Comparison of ENCODE assay signal across 24 mouse cellular contexts in the genomic region with DNA sequence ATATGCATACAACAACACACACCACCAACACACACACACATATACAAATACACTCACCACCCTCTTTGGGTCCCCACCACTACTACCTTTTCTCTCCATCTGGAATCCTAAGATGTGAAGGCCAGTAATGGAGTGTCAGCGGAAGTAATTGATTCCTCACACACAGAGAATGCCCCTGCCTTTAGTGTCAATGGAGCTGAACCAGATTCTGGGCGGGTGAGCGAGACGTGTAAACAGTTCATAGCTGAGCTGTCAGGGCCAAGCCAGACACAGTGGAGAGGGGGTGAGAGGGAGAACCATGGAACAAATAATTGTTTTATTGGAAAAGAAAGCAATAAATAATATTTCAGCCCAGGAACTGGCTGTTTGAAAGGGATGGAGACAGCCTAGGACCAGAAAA. TPM values are rescaled to one million over a fixed set of nuclear protein-coding genes. Genes with fewer than 3 reads are reported as not detected.
A peak's percentile ranks its signal among the peaks of the same experiment; 100 is the strongest.
DNase-seq lines count a peak whose midpoint lies in the region; ATAC-seq and TF ChIP-seq lines count a peak whose summit lies in the region.
"Had no signal": no experiment of that assay in that cellular context is flagged by ENCODE, and none has a peak within 500 bp of the region (broad histone marks: within the 10 kb centered on the region; RNA-seq: fewer than 3 reads in every experiment).

No protein-coding gene starts in this region.

- H3K4me1 ChIP-seq in kidney, adult 2 months (ENCODE audit: control insufficient read depth, insufficient read depth, low read length): peaks cover 8% of the 10 kb centered on the region; the same call in 1 of the 2 replicates
- peaks cover 14% of the 10 kb centered on the region for H3K4me1 ChIP-seq in lung, embryonic 14.5 days (ENCODE audit: insufficient read depth)
- H3K4me1 ChIP-seq in brown adipose tissue, adult 24 weeks (ENCODE audit: control insufficient read depth, insufficient read depth, insufficient read length, low read length): peaks cover 55% of the 10 kb centered on the region

- peak overlapping the region; percentile 32; the same call in 1 of the 2 replicates for H3K27ac ChIP-seq in kidney, adult 2 months (ENCODE audit: insufficient read depth, low read depth, low read length)
- no peak overlapping the region for H3K27ac ChIP-seq in lung, embryonic 14.5 days (ENCODE audit: low read depth)
- H3K27ac ChIP-seq in brown adipose tissue, adult 24 weeks (replicated peaks; ENCODE audit: low read depth, low read length): 0 out of 2 replicates have a peak overlapping the region, but pooled peaks have one; percentile 5
- H3K27ac ChIP-seq: stomach, embryonic 15.5 days had no signal

- DNase-seq in embryo, embryonic 10 days (ENCODE audit: low spot score): peak; percentile 77
- DNase-seq in embryo, embryonic 9.5 days (ENCODE audit: extremely low spot score): no peak
- DNase-seq in kidney, adult 2 months: no peak
- no peak for DNase-seq in kidney, postnatal 36 days
- peak; percentile 64 for DNase-seq in lung, embryonic 14.5 days
- DNase-seq in lung, postnatal 36 days: no peak
- no peak for DNase-seq in cerebellum, postnatal 25 days
- DNase-seq: adrenal gland, postnatal 25 days; cerebellum, adult 11-12 months; cerebellum, postnatal 14 days; forebrain, postnatal 0 days; gastrocnemius, postnatal 14 days; heart, adult 18-20 months; heart, postnatal 14 days; layer of hippocampus, postnatal 36 days; right cerebral cortex, adult 18-20 months; thymus, postnatal 25 days had no signal

- no peak overlapping the region for H3K4me2 ChIP-seq in lung, embryonic 14.5 days
- H3K4me2 ChIP-seq: heart, embryonic 12.5 days; midbrain, embryonic 11.5 days; stomach, embryonic 15.5 days had no signal

- H3K9me3 ChIP-seq in lung, embryonic 14.5 days (ENCODE audit: low read depth, low read length): peaks cover 4% of the 10 kb centered on the region; the same call in 1 of the 2 replicates
- H3K9me3 ChIP-seq: heart, embryonic 12.5 days; stomach, embryonic 15.5 days had no signal

- no peaks in the 10 kb centered on the region for H3K36me3 ChIP-seq in kidney, adult 2 months (ENCODE audit: control insufficient read depth, insufficient read depth, low read length)
- 0 out of 2 replicates have a peak, but pooled peaks cover 3% of the 10 kb centered on the region for H3K36me3 ChIP-seq in lung, embryonic 14.5 days (ENCODE audit: insufficient read depth)
- H3K36me3 ChIP-seq: heart, embryonic 12.5 days; stomach, embryonic 15.5 days had no signal

- WGBS in kidney, adult 2 months: 60% methylated on average over 4 of the region's 4 CpGs
- 32% methylated on average over 4 of the region's 4 CpGs for WGBS in lung, embryonic 14.5 days

- H3K9ac ChIP-seq in lung, embryonic 14.5 days: no peak overlapping the region
- H3K9ac ChIP-seq: forebrain, postnatal 0 days; heart, embryonic 12.5 days; stomach, embryonic 15.5 days had no signal

- no peaks in the 10 kb centered on the region for H3K27me3 ChIP-seq in kidney, adult 2 months (replicated peaks; ENCODE audit: control insufficient read depth, insufficient read depth, low read length)
- no peaks in the 10 kb centered on the region for H3K27me3 ChIP-seq in lung, embryonic 14.5 days (ENCODE audit: insufficient read depth, low read length)
- H3K27me3 ChIP-seq: heart, embryonic 12.5 days; stomach, embryonic 15.5 days had no signal

- no peak overlapping the region for H3K4me3 ChIP-seq in kidney, adult 2 months (ENCODE audit: insufficient read depth, low read depth, low read length)
- H3K4me3 ChIP-seq in lung, embryonic 14.5 days (ENCODE audit: low read depth, low read length): no peak overlapping the region
- no peak overlapping the region for H3K4me3 ChIP-seq in brown adipose tissue, adult 24 weeks (ENCODE audit: insufficient read depth, low read depth, low read length)
- H3K4me3 ChIP-seq: heart, embryonic 12.5 days; layer of hippocampus, adult 2 months; stomach, embryonic 15.5 days had no signal

- no peak for ATAC-seq in lung, embryonic 14.5 days (ENCODE audit: insufficient read depth)
- ATAC-seq: forebrain, postnatal 0 days; intestine, postnatal 0 days; lung, postnatal 0 days had no signal

- TF ChIP-seq POLR2A in kidney, adult 2 months (IDR thresholded peaks at IDR 0.05; ENCODE audit: low read depth, low read length): no peak

- no peak for TF ChIP-seq CTCF in kidney, adult 2 months (conservative IDR thresholded peaks at IDR 0.05; ENCODE audit: insufficient read depth, insufficient read length, low read depth, low read length)
- no peak for TF ChIP-seq CTCF in lung, embryonic 14.5 days (IDR thresholded peaks at IDR 0.05; ENCODE audit: low read depth)

RNA-seq across cellular contexts. Expression of a gene that starts 24.1 kb away (rescaled TPM):
- 16.2 and 17.1 TPM in 2 replicates for polyA plus RNA-seq in kidney, adult 2 months (2012; rRNA removed)
- 9.9 and 10.8 TPM in 2 replicates for polyA plus RNA-seq in lung, embryonic 14.5 days (2014; fragmentation: Nextera tagmentation; extraction: Ambion mirVana)
- polyA plus RNA-seq in brown adipose tissue, adult 24 weeks (2012; ENCODE audit: insufficient read depth, insufficient read length, missing spikeins): 40.3 and 43.2 TPM in 2 replicates

Comparison
In these comparisons a context has a peak if more than half of its experiments do, and no peak if none do; other contexts are left out.
1. DNase-seq: peak in embryo, embryonic 10 days (single experiment) and lung, embryonic 14.5 days (single experiment); none in embryo, embryonic 9.5 days (single experiment), kidney, adult 2 months (single experiment), kidney, postnatal 36 days (0 of 2), lung, postnatal 36 days (single experiment) and cerebellum, postnatal 25 days (0 of 2).